Mouse (Mus musculus): Measurements from ENCODE around the gene Lin52.
"Not testable (repeated sequence)": the region's sequence is repeated elsewhere in the genome, so short reads cannot be mapped to it uniquely, and the experiment has no call there.

Gene Lin52

GRCm38 (mm10) chr12:84533706-84534486 lies 82.7 kb downstream of the Lin52 start:
- no peak for DNase-seq (ENCODE audit: low read depth, low spot score)

GRCm38 (mm10) chr12:84539537-84539936 lies 88.3 kb downstream of the Lin52 start:
- DNase-seq (ENCODE audit: low read depth, low spot score) = not testable (repeated sequence)

- DNase-seq (ENCODE audit: low read depth, low spot score) = no peak
Measured at GRCm38 (mm10) chr12:84541391-84541958, 90.3 kb downstream of the Lin52 start.

GRCm38 (mm10) chr12:84546028-84546427 lies 94.8 kb downstream of the Lin52 start:
- DNase-seq (ENCODE audit: low read depth, low spot score) = peak; percentile 13

- DNase-seq (ENCODE audit: low read depth, low spot score) = no peak
Measured at GRCm38 (mm10) chr12:84546577-84547085, 95.4 kb downstream of the Lin52 start.

- DNase-seq (ENCODE audit: low read depth, low spot score) = no peak
Measured at GRCm38 (mm10) chr12:84548251-84548650, 97.0 kb downstream of the Lin52 start.

- DNase-seq (ENCODE audit: low read depth, low spot score) = no peak
Measured at GRCm38 (mm10) chr12:84555218-84555617, 104.0 kb downstream of the Lin52 start.

- DNase-seq (ENCODE audit: low read depth, low spot score) = no peak
Measured at GRCm38 (mm10) chr12:84562558-84562957, 111.3 kb downstream of the Lin52 start.

- no peak for DNase-seq (ENCODE audit: low read depth, low spot score)
Measured at GRCm38 (mm10) chr12:84567576-84567975, 116.4 kb downstream of the Lin52 start.

- DNase-seq (ENCODE audit: low read depth, low spot score) = no peak
Measured at GRCm38 (mm10) chr12:84569336-84569970, 118.2 kb downstream of the Lin52 start, which contains the start of gene Vsx2. Vsx2 (plus strand) TSS chr12:84569762.

- DNase-seq (ENCODE audit: low read depth, low spot score) = no peak
Measured at GRCm38 (mm10) chr12:84569976-84570693, 118.9 kb downstream of the Lin52 start.

- no peak for DNase-seq (ENCODE audit: low read depth, low spot score)
Measured at GRCm38 (mm10) chr12:84570694-84571415, 119.6 kb downstream of the Lin52 start.

- no peak for DNase-seq (ENCODE audit: low read depth, low spot score)
Measured at GRCm38 (mm10) chr12:84571466-84572340, 120.5 kb downstream of the Lin52 start.

GRCm38 (mm10) chr12:84572341-84572720 lies 121.1 kb downstream of the Lin52 start:
- DNase-seq (ENCODE audit: low read depth, low spot score) = no peak

GRCm38 (mm10) chr12:84573094-84573493 lies 121.9 kb downstream of the Lin52 start:
- DNase-seq (ENCODE audit: low read depth, low spot score) = no peak

GRCm38 (mm10) chr12:84577768-84578439 lies 126.7 kb downstream of the Lin52 start:
- no peak for DNase-seq (ENCODE audit: low read depth, low spot score)

GRCm38 (mm10) chr12:84578440-84578770 lies 127.2 kb downstream of the Lin52 start:
- no peak for DNase-seq (ENCODE audit: low read depth, low spot score)

GRCm38 (mm10) chr12:84581285-84581684 lies 130.1 kb downstream of the Lin52 start:
- DNase-seq (ENCODE audit: low read depth, low spot score) = no peak

- DNase-seq (ENCODE audit: low read depth, low spot score) = peak; percentile 61
Measured at GRCm38 (mm10) chr12:84589825-84590761, 138.9 kb downstream of the Lin52 start.

Measured in skeletal muscle tissue, adult 2 months (tissue).